Mouse (Mus musculus) CH12.LX (cell line): ENCODE data around the gene Zscan20. TPM values are rescaled to one million over a fixed set of nuclear protein-coding genes. Genes with fewer than 3 reads are reported as not detected.

Experiments
- DNase-seq: peaks from one replicate; pipeline ENCODE4 v3.0.0-alpha.2; 2013; ENCODE audit errors: extremely low read depth
- H3K27ac ChIP-seq: 2 replicates; pipeline ENCODE4 v1.5.1; 2012; ENCODE audit warnings: low read depth, mild to moderate bottlenecking, control low read depth, moderate library complexity; ENCODE audit not compliant: insufficient read depth
- H3K27me3 ChIP-seq: replicated peaks from 2 replicates; pipeline ENCODE3; 2012; ENCODE audit warnings: inconsistent platforms
- H3K36me3 ChIP-seq, 2 experiments: replicated peaks in 1 of 2; 2 replicates each; pipeline versions ENCODE3 to v1.6.1; 2012; ENCODE audit warnings: inconsistent platforms in 1 of 2, low read length in 1 of 2, mild to moderate bottlenecking in 1 of 2, mixed read lengths in 1 of 2, moderate library complexity in 1 of 2; ENCODE audit not compliant: control insufficient read depth in 1 of 2, insufficient read depth in 1 of 2
- H3K4me1 ChIP-seq, 2 experiments: 2 replicates each; pipeline ENCODE4 v1.6.1; 2012; ENCODE audit warnings: inconsistent platforms in 1 of 2, moderate library complexity in 1 of 2; ENCODE audit not compliant: insufficient read depth in 2 of 2, control insufficient read depth in 1 of 2
- H3K4me2 ChIP-seq: 2 replicates; pipeline ENCODE4 v1.6.1; 2012; ENCODE audit warnings: low read depth, mild to moderate bottlenecking, control low read depth; ENCODE audit not compliant: poor library complexity, insufficient read depth, severe bottlenecking
- H3K4me3 ChIP-seq, 3 experiments: fragments of 150-350 bp in 1 of 3; sonication (generic) in 1 of 3; replicated peaks in 1 of 3; 2 replicates each; pipeline versions ENCODE3 to v1.5.1; 2011 to 2012; ENCODE audit warnings: low read depth in 2 of 3, low read length in 2 of 3, mild to moderate bottlenecking in 2 of 3, moderate library complexity in 2 of 3, control low read depth in 1 of 3, improper control_type of control experiment in 1 of 3, inconsistent platforms in 1 of 3, mixed read lengths in 1 of 3; ENCODE audit not compliant: poor library complexity in 1 of 3
- H3K79me2 ChIP-seq: replicated peaks from 2 replicates; pipeline ENCODE4 v1.6.1; 2012; ENCODE audit warnings: mild to moderate bottlenecking, moderate library complexity; ENCODE audit not compliant: control insufficient read depth, poor library complexity, insufficient read depth, severe bottlenecking; ENCODE audit errors: extremely low read depth
- H3K9ac ChIP-seq: 2 replicates; pipeline ENCODE4 v1.6.1; 2012; ENCODE audit warnings: low read depth, mild to moderate bottlenecking, control low read depth, moderate library complexity; ENCODE audit not compliant: insufficient read depth
- H3K9me3 ChIP-seq: replicated peaks from 2 replicates; pipeline ENCODE3; 2012; ENCODE audit warnings: low read length, inconsistent platforms, mixed read lengths
- BHLHE40 ChIP-seq: IDR thresholded peaks from 2 replicates; pipeline ENCODE4 v1.6.1; 2011; ENCODE audit warnings: mild to moderate bottlenecking, low read depth, low read length, improper control_type of control experiment
- CHD1 ChIP-seq: IDR thresholded peaks from 2 replicates; pipeline ENCODE4 v1.6.1; 2012; ENCODE audit warnings: low read depth, low read length, improper control_type of control experiment, inconsistent platforms
- CTCF ChIP-seq, 2 experiments: IDR thresholded peaks in 1 of 2; conservative IDR thresholded peaks in 1 of 2; 2 replicates each; pipeline ENCODE4 v1.5.1; 2011 to 2012; ENCODE audit warnings: low read depth in 2 of 2, low read length in 2 of 2, improper control_type of control experiment in 1 of 2, inconsistent platforms in 1 of 2, mild to moderate bottlenecking in 1 of 2, moderate library complexity in 1 of 2
- EP300 ChIP-seq: IDR thresholded peaks from 2 replicates; pipeline ENCODE4 v1.6.1; 2011; ENCODE audit warnings: low read length, improper control_type of control experiment
- GABPA ChIP-seq: IDR thresholded peaks from 2 replicates; pipeline ENCODE4 v1.6.1; 2012; ENCODE audit warnings: low read depth, low read length, improper control_type of control experiment, inconsistent platforms; ENCODE audit not compliant: insufficient replicate concordance
- HCFC1 ChIP-seq: IDR thresholded peaks from 2 replicates; pipeline ENCODE4 v1.6.1; 2012; ENCODE audit warnings: low read depth, mild to moderate bottlenecking, inconsistent platforms, low read length, improper control_type of control experiment
- KAT2A ChIP-seq: IDR thresholded peaks from 2 replicates; pipeline ENCODE4 v1.6.1; 2012; ENCODE audit warnings: low read length, improper control_type of control experiment, inconsistent platforms; ENCODE audit not compliant: insufficient replicate concordance
- MAFK ChIP-seq: IDR thresholded peaks from 2 replicates; pipeline ENCODE4 v1.6.1; 2011; ENCODE audit warnings: low read length, improper control_type of control experiment; ENCODE audit not compliant: insufficient replicate concordance
- MAX ChIP-seq: IDR thresholded peaks from 2 replicates; pipeline ENCODE4 v1.6.1; 2011; ENCODE audit warnings: low read length, improper control_type of control experiment
- MAZ ChIP-seq: IDR thresholded peaks from 2 replicates; pipeline ENCODE4 v1.6.1; 2012; ENCODE audit warnings: low read depth, mild to moderate bottlenecking, inconsistent platforms, low read length, improper control_type of control experiment, moderate library complexity
- MXI1 ChIP-seq: IDR thresholded peaks from 2 replicates; pipeline ENCODE4 v1.6.1; 2011; ENCODE audit warnings: mild to moderate bottlenecking, low read depth, low read length, improper control_type of control experiment
- MYC ChIP-seq: IDR thresholded peaks from 2 replicates; pipeline ENCODE4 v1.6.1; 2011; ENCODE audit warnings: low read depth, mild to moderate bottlenecking, improper control_type of control experiment, low read length
- NELFE ChIP-seq: IDR thresholded peaks from 2 replicates; pipeline ENCODE4 v1.6.1; 2011; ENCODE audit warnings: low read depth, low read length, improper control_type of control experiment
- NRF1 ChIP-seq: IDR thresholded peaks from 2 replicates; pipeline ENCODE4 v1.6.1; 2014; ENCODE audit warnings: low read depth, mild to moderate bottlenecking, inconsistent platforms, low read length, improper control_type of control experiment, moderate library complexity
- POLR2AphosphoS2 ChIP-seq: IDR thresholded peaks from 2 replicates; pipeline ENCODE4 v1.6.1; 2011; ENCODE audit warnings: low read depth, low read length, improper control_type of control experiment
- RAD21 ChIP-seq: IDR thresholded peaks from 2 replicates; pipeline ENCODE4 v1.6.1; 2011; ENCODE audit warnings: low read depth, mild to moderate bottlenecking, low read length, improper control_type of control experiment, moderate library complexity
- RCOR1 ChIP-seq: conservative IDR thresholded peaks from 2 replicates; pipeline ENCODE4 v1.6.1; 2012; ENCODE audit warnings: low read depth, mild to moderate bottlenecking, inconsistent platforms, low read length, improper control_type of control experiment
- SIN3A ChIP-seq: IDR thresholded peaks from 2 replicates; pipeline ENCODE4 v1.6.1; 2012; ENCODE audit warnings: low read length, improper control_type of control experiment, inconsistent platforms
- SMC3 ChIP-seq: IDR thresholded peaks from 2 replicates; pipeline ENCODE4 v1.6.1; 2011; ENCODE audit warnings: low read depth, low read length, improper control_type of control experiment
- TCF12 ChIP-seq: IDR thresholded peaks from 2 replicates; pipeline ENCODE4 v1.6.1; 2014; ENCODE audit warnings: low read depth, mild to moderate bottlenecking, inconsistent platforms, low read length, improper control_type of control experiment
- UBTF ChIP-seq: IDR thresholded peaks from 2 replicates; pipeline ENCODE4 v1.6.1; 2012; ENCODE audit warnings: low read depth, mild to moderate bottlenecking, inconsistent platforms, low read length, improper control_type of control experiment, moderate library complexity
- USF1 ChIP-seq: IDR thresholded peaks from 2 replicates; pipeline ENCODE4 v1.6.1; 2014; ENCODE audit warnings: low read depth, mild to moderate bottlenecking, inconsistent platforms, low read length, improper control_type of control experiment
- USF2 ChIP-seq: conservative IDR thresholded peaks from 2 replicates; pipeline ENCODE4 v1.6.1; 2011; ENCODE audit warnings: low read depth, low read length, improper control_type of control experiment
- ZMIZ1 ChIP-seq: IDR thresholded peaks from 2 replicates; pipeline ENCODE4 v1.6.1; 2012; ENCODE audit warnings: low read depth, mild to moderate bottlenecking, inconsistent platforms, low read length, improper control_type of control experiment
- dilution Hi-C: fragments of 300-500 bp; cut with MboI; formaldehyde crosslinking; loops from 2 replicates; pipeline ENCODE4 v1.14.3; 2020; ENCODE audit warnings: low sequenced_read_pairs; ENCODE audit not compliant: extremely low pct_unique_long_range_greater_than_20kb, extremely low pct_ligation_motif_present
- in situ Hi-C: fragments of 300-500 bp; cut with MboI; formaldehyde crosslinking; loops from 3 replicates; pipeline ENCODE4 v1.14.3; 2019; ENCODE audit warnings: low sequenced_read_pairs, low pct_ligation_motif_present, low pct_unique_long_range_greater_than_20kb, mixed read lengths
- polyA plus RNA-seq: library from polyadenylated mRNA; unstranded; fragments of >175 nt; gene quantifications from 2 replicates; pipeline ENCODE4 v1.2.1, GENCODE M21; 2012; ENCODE audit warnings: low read depth; ENCODE audit not compliant: insufficient read length
- total RNA-seq, 2 experiments: library from RNA; depleted of rRNA; stranded (reverse); fragments of 300-350 nt in 1 of 2; fragments of >200 nt in 1 of 2; gene quantifications; 2 replicates each; pipeline ENCODE4 v1.2.3; 2012 to 2014

Zscan20 gene
- total and polyA plus RNA-seq, 3 experiments, result 3.4 to 7.6 (median 4.2) TPM

- dilution Hi-C loops, result no loop called here
- Histone ChIP-seq H3K27me3 (peaks cover 6% of the 10 kb centered on the region), H3K4me1 (peaks cover 0 to 33% of the 10 kb centered on the region in 2 experiments; a peak in 2 of 4 replicates), H3K9me3 (no peaks in the 10 kb centered on the region), H3K36me3 (no peaks in the 10 kb centered on the region), H3K27ac (no peak overlapping the region), H3K9ac (no peak overlapping the region), H3K79me2 (no peaks in the 10 kb centered on the region), H3K4me3 (no peak overlapping the region), H3K4me2 (no peak overlapping the region)
- no peak for DNase-seq
- in situ Hi-C loops, result no loop called here
- no peak for TF ChIP-seq CHD1
- no peak for TF ChIP-seq NRF1
- no peak for TF ChIP-seq RCOR1
- TF ChIP-seq BHLHE40, result no peak
- no peak for TF ChIP-seq TCF12
- TF ChIP-seq USF2, result no peak
- no peak for TF ChIP-seq SMC3
- no peak for TF ChIP-seq ZMIZ1
- no peak for TF ChIP-seq MAX
- TF ChIP-seq EP300, result no peak
- no peak for TF ChIP-seq MAFK
- TF ChIP-seq MYC, result no peak
- TF ChIP-seq UBTF, result no peak
- TF ChIP-seq RAD21, result no peak
- TF ChIP-seq MAZ, result no peak
- TF ChIP-seq SIN3A, result no peak
- TF ChIP-seq CTCF (conservative IDR thresholded peaks at IDR 0.05 in 1 of 2, IDR thresholded peaks at IDR 0.05 in 1 of 2; ENCODE audit: low read depth in 2 of 2, low read length in 2 of 2), result no peak
These were observed 42.8 kb upstream of the Zscan20 start for GRCm38 (mm10) chr4:128652584-128653298.

- Histone ChIP-seq H3K36me3 (no peaks in the 10 kb centered on the region), H3K27me3 (peaks cover 6% of the 10 kb centered on the region), H3K4me1 (peaks cover 0 to 26% of the 10 kb centered on the region in 2 experiments; a peak in 2 of 4 replicates), H3K4me2 (no peak overlapping the region), H3K9me3 (no peaks in the 10 kb centered on the region), H3K4me3 (no peak overlapping the region), H3K9ac (no peak overlapping the region), H3K27ac (no peak overlapping the region), H3K79me2 (no peaks in the 10 kb centered on the region)
- in situ Hi-C loops, result no loop called here
- no peak for DNase-seq
- TF ChIP-seq NRF1, result no peak
- no peak for TF ChIP-seq GABPA
- no peak for TF ChIP-seq SIN3A
- no peak for TF ChIP-seq CTCF (conservative IDR thresholded peaks at IDR 0.05 in 1 of 2, IDR thresholded peaks at IDR 0.05 in 1 of 2; ENCODE audit: low read depth in 2 of 2, low read length in 2 of 2)
- TF ChIP-seq USF1, result no peak
- TF ChIP-seq HCFC1, result no peak
- TF ChIP-seq POLR2AphosphoS2, result no peak
- no peak for TF ChIP-seq EP300
- TF ChIP-seq TCF12, result no peak
- no peak for TF ChIP-seq NELFE
- TF ChIP-seq MXI1, result no peak
- no peak for TF ChIP-seq KAT2A
- TF ChIP-seq RAD21, result no peak
- no peak for TF ChIP-seq RCOR1
- dilution Hi-C loops, result no loop called here
These were observed 41.6 kb upstream of the Zscan20 start for GRCm38 (mm10) chr4:128651530-128651929.
